Mouse (Mus musculus) cerebral cortex, adult 2 months (tissue): ENCODE measurements around the gene Fto.

Source experiments
- WGBS: fragments of 180-500 bp; shearing (Covaris S2); methylation state at CpG from one replicate; pipeline ENCODE4 v1.1.7; 2018; 5-methylcytosine and 5-hydroxymethylcytosine counted together

The Fto gene

GRCm38 (mm10) chr8:91395340-91396055 lies 82.2 kb downstream of the Fto start:
- 68% methylated on average over 6 of the region's 6 CpGs for WGBS

- WGBS, result 80% methylated on average over 5 of the region's 5 CpGs
Observed at GRCm38 (mm10) chr8:91398053-91398452, 84.7 kb downstream of the Fto start.

GRCm38 (mm10) chr8:91402980-91403975 lies 90.0 kb downstream of the Fto start:
- WGBS, result 83% methylated on average over 9 of the region's 9 CpGs

GRCm38 (mm10) chr8:91404311-91404710 lies 91.0 kb downstream of the Fto start:
- WGBS, result 92% methylated on average over 7 of the region's 7 CpGs

GRCm38 (mm10) chr8:91405099-91405498 lies 91.8 kb downstream of the Fto start:
- WGBS, result 97% methylated on average over 7 of the region's 7 CpGs

GRCm38 (mm10) chr8:91406624-91407290 lies 93.4 kb downstream of the Fto start:
- 75% methylated on average over 14 of the region's 14 CpGs for WGBS

GRCm38 (mm10) chr8:91407880-91408279 lies 94.6 kb downstream of the Fto start:
- WGBS, result 85% methylated on average over 4 of the region's 4 CpGs

- 88% methylated on average over 12 of the region's 12 CpGs for WGBS
Observed at GRCm38 (mm10) chr8:91410007-91410406, 96.7 kb downstream of the Fto start.

- WGBS, result 86% methylated on average over 5 of the region's 5 CpGs
Observed at GRCm38 (mm10) chr8:91424491-91425074, 111.3 kb downstream of the Fto start.

GRCm38 (mm10) chr8:91425251-91425866 lies 112.0 kb downstream of the Fto start:
- 89% methylated on average over 10 of the region's 10 CpGs for WGBS

GRCm38 (mm10) chr8:91426496-91426895 lies 113.2 kb downstream of the Fto start:
- 46% methylated on average over 1 of the region's 1 CpGs for WGBS

GRCm38 (mm10) chr8:91430333-91430940 lies 117.1 kb downstream of the Fto start:
- 92% methylated on average over 3 of the region's 3 CpGs for WGBS

GRCm38 (mm10) chr8:91436036-91436435 lies 122.7 kb downstream of the Fto start:
- 98% methylated on average over 15 of the region's 15 CpGs for WGBS

- WGBS, result 83% methylated on average over 4 of the region's 4 CpGs
Observed at GRCm38 (mm10) chr8:91443911-91444310, 130.6 kb downstream of the Fto start.

- WGBS, result 68% methylated on average over 11 of the region's 11 CpGs
Observed at GRCm38 (mm10) chr8:91444636-91445410, 131.5 kb downstream of the Fto start.

- 89% methylated on average over 10 of the region's 10 CpGs for WGBS
Observed at GRCm38 (mm10) chr8:91445516-91445915, 132.2 kb downstream of the Fto start.

GRCm38 (mm10) chr8:91446008-91446407 lies 132.7 kb downstream of the Fto start:
- 93% methylated on average over 5 of the region's 5 CpGs for whole genome bisulfite sequencing

GRCm38 (mm10) chr8:91448667-91449329 lies 135.5 kb downstream of the Fto start:
- 81% methylated on average over 7 of the region's 7 CpGs for WGBS

- 89% methylated on average over 2 of the region's 2 CpGs for WGBS
Observed at GRCm38 (mm10) chr8:91454926-91455325, 141.6 kb downstream of the Fto start.
